Mouse (Mus musculus) gastrocnemius, adult 18-20 months (tissue): Measurements from ENCODE around the gene Tiparp. TPM values are rescaled to one million over a fixed set of nuclear protein-coding genes. Genes with fewer than 3 reads are reported as not detected.

Source experiments
- DNase-seq: peaks from one replicate; pipeline ENCODE4 v3.0.0; 2021; ENCODE audit warnings: low spot score
- total RNA-seq, 2 experiments: library from RNA; stranded (reverse); gene quantifications; 2 replicates each; pipeline ENCODE4 v1.2.3; 2021

Gene Tiparp
- total RNA-seq, 2 experiments from 2014 or later = 14.0 to 41.9 TPM

DNA sequence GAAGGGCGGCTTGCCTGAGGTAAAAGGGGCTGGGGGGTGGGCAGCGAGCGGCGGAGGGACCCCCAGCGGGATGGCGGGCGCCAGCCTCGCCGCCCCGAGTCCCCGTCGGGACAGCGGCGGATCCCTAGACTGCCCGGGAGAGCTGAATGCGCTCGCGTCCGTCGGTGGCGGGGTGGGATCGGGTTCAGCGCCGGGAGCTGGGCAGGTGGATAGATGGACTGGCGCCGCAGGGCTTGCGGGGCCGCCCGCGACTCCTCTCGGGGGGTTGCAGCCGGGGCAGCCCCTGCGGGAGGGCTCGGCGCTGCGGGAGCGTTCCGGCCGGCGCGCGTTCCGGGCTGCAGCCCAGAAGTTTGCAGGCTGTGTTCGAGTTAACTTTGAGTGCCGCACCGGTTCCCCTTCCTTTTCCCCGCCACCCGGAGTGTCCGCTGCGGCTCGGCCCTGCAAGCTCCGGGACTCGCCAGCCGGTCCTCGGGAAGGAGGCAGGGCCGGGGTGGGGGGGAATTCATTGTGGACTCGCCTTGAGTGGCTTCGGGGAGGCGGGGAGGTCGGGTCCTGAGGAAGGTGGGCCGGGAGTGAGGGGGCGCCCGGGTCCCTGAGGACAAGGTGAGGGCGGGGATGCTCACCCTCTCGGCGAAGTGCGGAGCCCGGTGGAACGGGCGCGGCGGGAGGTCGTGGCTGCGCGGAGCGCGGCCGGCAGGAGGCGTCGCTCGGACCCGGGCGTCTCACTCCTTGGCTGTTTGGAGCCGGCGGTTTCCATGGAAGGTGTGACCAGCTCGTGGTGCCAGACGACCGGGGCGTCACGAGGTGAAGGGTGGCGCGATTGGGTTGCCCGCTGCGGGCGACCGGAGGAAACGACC lies 632 bp downstream of the Tiparp start:
- DNase-seq = peak; percentile 67

DNA sequence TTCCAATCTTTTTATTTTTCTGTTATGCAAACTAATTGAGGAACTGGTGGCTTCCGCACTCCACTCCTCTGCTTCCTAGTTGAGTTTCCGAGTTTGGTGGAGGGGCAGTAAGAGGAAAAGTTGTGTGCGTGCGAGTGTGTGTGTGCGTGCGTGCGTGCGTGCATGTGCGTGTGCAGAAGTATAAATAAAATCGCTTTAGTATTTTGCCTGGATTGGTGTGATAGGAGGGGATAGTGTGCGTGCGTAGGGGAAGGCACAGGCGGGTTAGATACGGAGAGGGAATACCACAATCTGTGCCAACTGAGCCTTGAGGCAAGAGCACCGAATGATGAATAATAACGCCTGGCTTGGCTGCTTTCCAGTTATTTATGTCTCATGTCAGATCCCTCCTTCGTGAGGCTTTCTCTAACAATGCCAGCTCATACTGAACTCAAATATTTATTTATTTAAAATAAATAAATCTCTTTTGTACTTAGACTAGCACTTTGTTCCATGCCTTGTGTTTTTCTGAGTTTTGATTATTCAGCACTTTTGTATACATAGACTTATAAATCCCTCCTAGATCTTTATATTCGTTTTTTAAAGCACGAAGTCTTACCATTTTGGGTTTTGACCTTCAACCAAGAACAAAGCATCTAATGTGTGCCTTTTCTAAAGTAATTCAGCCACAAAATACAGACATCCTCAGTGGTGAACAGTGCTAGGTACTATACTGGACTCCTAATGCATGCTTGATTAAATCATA lies 1.4 kb downstream of the Tiparp start:
- DNase-seq = peak; percentile 41

DNA sequence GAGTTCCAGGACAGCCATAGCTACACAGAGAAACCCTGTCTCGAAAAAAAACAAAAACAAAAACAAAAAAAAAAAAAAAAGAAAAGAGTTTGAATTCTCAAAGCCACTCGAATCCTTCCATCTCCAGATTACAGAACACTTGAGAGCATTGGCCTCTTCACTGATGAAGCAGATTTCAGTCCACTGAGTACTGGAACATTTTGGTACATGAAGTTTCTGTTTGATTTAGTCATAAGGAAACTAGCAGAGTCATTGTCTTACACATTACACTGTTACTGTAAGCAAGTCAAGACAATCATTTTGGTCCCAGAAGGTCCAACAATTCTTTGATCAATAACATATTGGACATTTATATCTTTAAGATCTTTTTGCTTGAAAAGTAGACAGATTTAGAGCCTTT lies 4.8 kb downstream of the Tiparp start:
- DNase-seq = no peak

DNA sequence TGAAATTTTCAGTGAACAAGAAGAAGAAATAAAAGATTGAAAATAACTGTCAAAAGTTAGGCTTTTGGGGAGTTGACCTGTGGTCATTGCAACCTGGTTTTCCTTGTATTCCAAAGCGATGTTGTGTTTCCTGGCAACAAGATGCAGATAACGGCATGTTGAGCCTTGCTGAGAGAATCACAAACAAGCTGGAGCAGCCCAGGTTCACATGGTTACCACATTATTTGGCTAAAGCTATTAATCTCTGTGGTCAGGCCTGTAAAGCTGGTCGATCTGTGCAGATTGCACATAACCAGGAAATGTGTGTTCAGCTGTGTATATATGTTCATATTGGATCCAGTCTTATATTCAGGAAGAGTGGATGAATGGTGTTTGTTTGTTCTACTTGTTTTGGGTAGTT lies 5.4 kb downstream of the Tiparp start:
- DNase-seq = no peak

DNA sequence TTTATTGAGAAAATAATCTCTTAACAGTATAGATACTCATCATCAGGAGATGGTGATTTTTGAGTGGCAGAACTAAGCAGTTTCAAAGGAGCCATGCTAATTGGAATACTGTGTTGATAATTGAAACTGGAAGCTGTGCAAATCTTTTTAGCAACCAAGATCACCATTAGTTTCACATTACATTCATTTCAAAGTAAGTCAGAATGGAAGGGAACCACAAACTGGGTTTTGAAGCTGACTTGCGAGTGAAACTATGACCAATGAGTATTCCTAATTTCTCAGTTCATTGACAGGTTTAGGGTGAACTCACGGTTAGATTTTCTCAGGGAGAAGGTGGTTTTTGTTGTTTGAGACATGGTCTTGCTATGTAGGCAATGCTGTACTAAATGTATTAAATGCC lies 6.3 kb downstream of the Tiparp start:
- DNase-seq = no peak

DNA sequence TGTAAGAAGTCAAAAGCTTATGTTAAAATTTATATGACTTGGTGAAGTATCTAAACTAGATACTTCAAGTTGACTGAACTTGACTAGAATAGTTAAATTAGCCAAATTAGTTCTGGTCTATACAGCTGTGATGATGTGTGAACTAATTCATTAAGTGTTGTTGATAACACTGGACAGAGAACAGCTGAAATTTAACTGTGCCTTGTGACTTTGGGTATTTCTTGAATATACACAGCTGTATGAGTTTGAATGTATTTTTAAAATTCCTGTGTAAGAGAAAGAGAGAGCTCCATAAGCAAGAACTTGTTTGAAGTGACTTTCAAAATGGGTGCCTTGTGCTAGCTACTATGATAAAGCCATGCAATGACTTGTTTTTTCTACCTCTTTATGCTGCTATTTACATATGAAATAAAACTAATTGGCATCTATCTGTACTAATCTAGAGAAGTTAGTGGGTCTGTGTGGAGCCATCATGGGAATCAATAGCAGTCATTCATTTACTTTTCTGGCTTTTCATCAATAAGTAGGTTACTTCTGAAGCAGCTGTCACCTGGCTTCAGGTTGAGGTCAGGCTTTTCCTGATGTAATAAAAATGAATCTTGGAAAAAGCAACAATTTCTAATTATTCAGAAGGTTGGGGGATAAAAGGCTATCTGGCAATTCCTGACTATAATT lies 7.0 kb downstream of the Tiparp start:
- no peak for DNase-seq

DNA sequence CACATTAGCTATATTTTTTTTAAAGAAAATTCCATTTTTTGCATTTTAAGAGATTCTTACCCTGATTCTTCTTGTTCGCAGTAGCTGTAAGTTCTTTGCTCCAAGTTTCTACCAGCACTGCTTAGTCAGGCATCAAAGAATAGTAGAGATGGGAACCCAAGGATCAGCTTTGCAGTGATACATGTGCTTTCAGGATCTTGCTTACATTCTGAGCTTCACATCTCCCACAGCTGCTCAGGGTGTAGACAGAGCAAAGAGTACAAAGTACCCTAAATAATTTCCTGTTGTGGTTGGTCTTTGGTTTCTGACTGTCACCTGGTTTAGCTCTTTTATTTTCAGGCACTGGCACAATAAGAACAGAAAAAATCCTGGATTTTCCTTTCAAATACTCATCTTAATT lies 9.1 kb downstream of the Tiparp start:
- no peak for DNase-seq

DNA sequence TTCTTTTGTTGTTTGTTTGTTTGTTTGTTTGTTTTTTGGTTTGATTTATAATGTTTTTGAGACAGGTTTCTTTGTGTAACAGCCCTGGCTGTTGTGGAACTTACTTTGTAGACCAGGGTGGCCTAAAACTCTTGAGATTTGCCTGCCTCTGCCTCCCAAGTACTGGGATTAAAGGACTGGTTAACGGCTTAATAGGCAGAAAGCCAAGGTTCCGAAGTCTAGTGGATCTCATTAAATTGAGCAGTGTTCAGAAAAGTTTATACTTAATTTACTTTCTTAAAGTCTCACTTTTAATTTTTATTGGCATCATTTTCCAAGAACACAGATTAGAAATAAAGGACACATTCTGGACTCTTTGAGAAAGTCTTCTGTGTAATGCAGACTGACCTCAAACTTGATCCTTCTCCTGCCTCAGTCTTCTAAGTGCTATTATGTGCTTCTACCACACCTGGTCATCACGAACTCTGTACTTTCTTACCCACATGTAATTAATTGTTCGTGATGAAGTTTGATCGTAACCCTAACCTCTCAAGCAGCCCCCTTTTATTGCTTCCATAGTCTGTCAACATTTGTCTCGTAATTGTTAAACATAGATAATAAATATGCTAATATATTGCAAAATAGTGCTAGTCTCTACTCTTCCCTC lies 12.8 kb downstream of the Tiparp start:
- DNase-seq = no peak

DNA sequence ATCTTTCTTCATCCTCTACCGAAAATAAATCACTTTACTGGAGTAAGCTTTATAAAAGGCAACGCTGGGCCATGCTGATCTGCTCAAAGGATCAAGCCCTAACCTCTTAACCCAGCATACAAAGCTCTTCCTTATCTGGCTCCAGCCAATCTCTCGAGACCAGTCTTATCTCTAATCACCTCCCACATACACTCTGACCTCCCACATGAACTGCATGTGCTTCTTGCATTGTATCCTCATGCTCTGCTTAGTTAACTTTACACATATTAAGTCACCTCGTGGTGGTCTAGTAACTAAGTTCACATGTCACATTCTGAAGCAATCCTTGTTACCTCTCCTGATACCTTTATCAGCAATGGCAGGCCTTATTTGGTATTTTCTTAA lies 13.3 kb downstream of the Tiparp start:
- DNase-seq = no peak

DNA sequence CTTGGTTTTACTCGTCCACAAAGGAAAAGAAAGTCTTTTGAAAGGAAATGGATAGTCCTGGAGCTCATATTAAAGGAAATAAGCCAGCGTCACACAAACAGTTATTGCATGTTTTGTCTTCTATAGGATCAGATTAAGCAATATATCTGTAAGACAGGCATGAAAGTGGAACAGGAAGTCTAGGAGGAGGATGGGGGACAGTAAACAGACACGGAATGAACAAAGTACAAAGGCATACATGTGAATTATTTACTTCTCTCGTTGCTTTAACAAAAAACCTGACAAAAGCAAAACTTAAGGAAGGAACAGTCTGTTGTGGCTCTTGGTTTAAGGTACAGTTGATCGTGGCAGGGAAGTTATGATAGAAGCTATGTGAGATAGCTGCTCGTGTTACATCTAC lies 21.6 kb downstream of the Tiparp start:
- no peak for DNase-seq

DNA sequence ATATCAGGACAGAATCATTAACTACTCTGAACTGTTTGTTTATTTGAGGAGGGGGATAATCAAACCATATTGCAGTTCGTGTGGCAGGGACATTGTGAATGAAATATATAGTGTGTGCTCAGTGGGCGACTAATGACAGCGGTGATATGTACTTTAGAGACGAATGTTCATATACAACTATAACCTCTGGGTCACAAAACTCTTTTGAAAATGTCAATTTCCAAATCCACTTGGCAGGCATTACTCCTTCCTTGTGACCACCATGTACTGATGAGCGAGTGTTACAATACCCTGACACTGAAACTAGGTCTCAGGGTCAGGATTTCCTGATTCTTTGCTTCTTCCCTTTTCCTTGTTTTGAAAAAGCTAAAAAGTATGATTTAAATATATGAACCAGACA lies 22.9 kb downstream of the Tiparp start:
- DNase-seq = no peak

DNA sequence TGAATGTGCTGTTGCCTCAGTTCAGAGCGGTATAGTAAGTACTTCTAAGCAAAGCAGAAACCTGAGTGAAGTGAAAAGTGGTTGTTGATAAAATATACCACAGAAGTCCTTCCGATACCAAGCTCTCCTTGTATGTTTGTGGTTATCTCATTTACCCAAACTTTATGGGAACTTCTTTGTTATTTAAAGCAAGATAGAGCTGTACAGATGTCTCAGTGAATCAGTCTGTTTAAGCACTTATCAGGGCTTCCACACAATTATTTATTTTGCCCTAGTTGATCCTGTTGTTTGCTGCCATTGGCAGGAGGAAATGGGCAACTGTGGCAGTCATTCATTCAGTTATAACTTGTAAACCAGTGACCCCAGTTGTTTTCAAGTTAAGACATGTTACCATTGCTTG lies 26.4 kb downstream of the Tiparp start:
- DNase-seq = no peak

DNA sequence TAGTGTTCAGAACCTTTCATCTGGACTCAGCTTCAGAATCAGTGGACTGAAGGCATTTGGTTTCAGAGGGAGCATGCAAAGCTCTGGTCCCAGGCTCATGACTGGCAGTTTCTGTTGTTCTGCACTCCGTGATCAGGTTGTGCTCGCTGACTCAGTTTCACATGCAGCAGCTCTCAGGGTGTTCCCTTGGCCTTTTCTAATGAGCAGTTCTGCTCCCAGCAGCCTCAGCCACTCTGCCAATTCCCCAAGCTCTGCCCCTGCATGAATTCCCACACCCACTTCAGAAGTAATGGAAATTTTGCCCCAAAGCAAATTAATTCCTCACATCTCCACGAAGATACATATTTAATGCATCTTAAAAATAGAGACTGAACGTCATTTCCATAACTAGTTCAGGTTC lies 30.5 kb downstream of the Tiparp start:
- peak; percentile 29 for DNase-seq

DNA sequence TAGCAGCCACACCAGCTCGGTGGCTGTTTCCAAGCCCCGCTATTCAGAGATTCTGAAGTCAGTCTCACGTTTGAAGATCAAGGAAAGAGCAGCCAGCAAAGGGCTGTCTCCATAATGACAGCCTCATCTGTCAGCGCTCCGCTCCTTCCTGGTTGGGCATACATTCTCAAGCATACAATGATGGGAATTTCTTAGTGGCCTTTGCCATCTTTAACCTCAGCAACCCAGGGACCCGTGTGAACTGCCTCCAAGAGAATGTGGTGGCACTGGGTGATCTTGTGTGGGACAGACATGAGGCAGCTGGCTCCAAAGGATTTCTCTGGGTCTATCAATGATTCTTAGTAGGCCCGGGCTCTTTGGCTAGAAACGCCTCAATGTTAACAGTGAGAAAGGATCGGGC lies 34.0 kb downstream of the Tiparp start:
- no peak for DNase-seq

DNA sequence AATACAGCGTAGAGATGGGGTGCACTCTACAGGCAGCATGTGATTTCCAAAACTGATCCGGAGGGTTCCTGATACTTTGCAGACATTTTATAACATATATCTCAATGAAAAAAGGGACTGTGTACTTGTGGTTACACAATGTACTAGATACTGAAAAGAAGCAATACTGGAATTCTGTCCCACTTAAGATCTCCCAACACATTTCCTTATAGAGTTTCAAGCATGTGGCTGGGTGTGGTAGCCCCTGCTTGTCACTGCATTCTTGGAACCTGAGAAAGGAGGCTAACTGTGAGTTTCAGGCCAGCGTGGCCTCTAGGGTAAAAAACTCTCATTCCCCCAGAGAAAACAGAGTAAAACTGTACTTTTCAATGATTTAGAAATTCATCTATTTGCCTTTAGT lies 34.5 kb downstream of the Tiparp start:
- DNase-seq = peak; percentile 24

DNA sequence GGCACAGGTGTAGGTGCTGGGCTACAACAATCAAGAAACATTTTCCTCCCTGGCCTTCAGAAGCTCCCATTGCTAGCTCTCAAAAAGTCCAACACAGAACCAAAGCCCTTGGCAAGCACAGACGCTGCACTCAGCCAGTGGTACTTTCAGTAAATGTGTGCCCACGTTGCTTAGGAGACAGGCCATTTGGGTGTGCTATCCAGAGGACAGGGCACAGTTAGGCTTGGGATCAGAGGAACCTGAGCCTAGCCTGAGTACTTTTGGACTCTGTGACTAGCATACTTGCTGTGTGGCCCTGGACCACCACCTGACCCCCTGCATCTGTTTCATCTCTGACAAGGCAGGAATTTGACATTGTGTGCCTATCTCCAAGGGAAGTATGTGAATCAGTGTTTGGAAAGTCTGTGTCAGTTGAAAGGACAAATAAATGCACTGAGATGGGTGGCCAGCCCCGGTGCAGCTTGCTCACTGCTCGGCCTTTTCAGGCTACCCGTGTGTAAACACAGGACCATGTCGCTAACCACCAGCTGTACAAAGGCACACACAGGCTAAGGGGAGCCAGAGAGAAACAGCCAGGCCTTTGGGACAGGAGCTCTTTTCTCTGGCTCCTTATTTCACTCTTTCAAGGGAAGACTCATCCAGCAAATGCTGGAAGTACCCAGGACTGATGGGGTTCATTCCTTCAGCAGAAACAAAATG lies 35.9 kb downstream of the Tiparp start:
- no peak for DNase-seq

DNA sequence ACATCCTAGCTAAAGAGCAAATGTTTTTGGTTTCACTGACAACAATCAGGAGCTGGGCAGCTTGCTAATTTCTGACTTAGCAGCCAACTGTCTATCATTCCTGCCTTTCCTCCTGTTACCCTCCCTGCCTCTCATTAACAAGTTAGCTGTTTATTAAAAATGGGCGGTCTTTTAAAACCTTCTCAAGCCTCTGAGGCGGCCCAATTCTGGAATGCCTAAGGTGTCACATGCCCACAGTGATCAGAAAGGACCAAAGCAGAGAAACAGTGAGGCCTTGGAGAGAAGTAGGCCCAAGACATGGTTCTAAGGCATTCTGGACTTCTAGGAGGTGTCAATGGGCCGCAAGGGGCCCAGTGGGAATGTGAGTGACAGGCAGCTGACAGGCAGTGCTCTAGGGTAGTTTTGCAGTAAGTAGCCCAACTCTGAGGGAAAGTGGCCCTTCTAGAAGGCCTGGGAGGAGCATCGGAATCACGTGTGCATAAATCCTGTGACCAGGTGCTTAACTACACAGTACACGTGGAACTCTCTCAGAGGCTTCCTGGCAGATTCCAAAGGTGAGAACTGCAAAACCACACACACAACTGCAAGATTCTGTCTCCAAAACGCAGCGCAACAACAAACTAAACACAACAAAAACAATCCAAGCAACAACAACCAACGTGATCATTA lies 37.6 kb downstream of the Tiparp start:
- DNase-seq = no peak

DNA sequence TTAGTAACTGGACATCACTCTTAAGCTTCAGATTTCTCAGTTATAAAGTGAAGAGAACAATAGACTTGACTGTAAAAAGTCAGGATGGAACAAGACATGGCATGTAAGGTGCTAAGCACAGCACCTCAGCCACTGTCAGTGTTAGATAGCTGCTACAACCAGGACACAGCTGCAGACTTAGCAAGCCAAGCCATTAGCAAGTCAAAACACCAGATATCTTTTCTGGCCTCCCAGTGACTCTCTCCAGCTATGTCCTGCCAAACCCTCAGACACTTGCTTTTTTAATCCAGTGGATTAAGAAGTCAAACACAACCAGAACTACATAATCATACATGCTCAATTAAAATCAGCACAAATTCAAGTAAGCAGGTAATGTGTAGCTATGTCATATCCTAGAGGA lies 41.7 kb downstream of the Tiparp start:
- peak; percentile 17 for DNase-seq

DNA sequence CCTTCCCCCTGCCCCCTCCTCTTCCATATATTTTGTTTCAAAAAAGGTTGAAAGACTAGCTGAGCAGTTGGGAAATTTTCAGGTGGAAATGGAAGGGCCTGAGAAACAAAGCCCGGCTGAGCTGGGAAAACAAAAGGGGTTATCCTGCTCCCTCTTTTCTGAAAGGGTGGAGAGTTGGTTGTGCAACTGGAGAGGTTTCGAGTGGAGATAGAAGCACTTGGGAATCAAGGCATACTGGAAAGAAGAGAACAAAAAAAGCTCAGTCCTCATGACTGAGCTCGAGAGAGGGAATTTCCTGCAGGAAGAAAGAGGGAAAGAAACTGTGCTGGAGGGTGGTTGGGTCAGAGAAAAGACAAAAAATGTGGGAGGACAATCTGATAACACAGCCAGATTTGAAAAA lies 45.3 kb downstream of the Tiparp start:
- DNase-seq = no peak

DNA sequence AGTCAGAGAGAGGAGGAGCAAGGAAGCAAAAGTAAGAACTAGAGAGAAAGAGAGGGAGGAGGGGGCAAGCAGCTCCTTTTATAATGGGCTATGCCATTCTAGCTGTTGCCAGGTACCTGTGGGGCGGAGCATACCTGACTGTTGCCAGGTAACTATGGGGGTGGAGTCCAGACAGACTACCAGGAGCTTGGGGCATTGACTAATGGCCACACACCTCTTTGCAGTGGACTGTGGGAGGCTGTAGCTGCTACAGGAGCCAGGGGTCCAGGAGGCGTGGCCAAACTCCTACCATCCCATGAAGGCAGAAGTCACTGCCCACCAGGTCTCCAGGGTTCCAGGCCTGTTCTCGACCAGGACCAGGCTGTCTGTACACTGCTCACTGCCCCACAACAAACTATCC lies 49.4 kb downstream of the Tiparp start:
- no peak for DNase-seq
